Mouse (Mus musculus) myocyte (in vitro differentiated cells): ENCODE measurements around the gene Tmem144. TPM values are rescaled to one million over a fixed set of nuclear protein-coding genes. Genes with fewer than 3 reads are reported as not detected.

Experiments used
- H3K27me3 ChIP-seq: one replicate; pipeline ENCODE4 v1.6.1; 2011; ENCODE audit not compliant: control insufficient read depth, insufficient read depth, insufficient read length
- H3K36me3 ChIP-seq: one replicate; pipeline ENCODE4 v1.6.1; 2011; ENCODE audit not compliant: control insufficient read depth, insufficient read depth
- H3K4me2 ChIP-seq: one replicate; pipeline ENCODE4 v1.6.1; 2011; ENCODE audit warnings: low read depth, control low read depth
- H3K4me3 ChIP-seq: one replicate; pipeline ENCODE4 v1.5.1; 2011; ENCODE audit warnings: mild to moderate bottlenecking, control low read depth, moderate library complexity
- H3K79me2 ChIP-seq: one replicate; pipeline ENCODE4 v1.6.1; 2011; ENCODE audit not compliant: control insufficient read depth, insufficient read depth
- H3ac ChIP-seq: one replicate; pipeline ENCODE4 v1.6.1; 2011; ENCODE audit not compliant: control insufficient read depth, insufficient read length
- CEBPB ChIP-seq: IDR thresholded peaks from 2 replicates; pipeline ENCODE4 v1.6.1; 2011; ENCODE audit warnings: mild to moderate bottlenecking, moderate library complexity; ENCODE audit not compliant: poor library complexity, insufficient read depth, severe bottlenecking
- E2F4 ChIP-seq: IDR thresholded peaks from one replicate; pipeline ENCODE4 v1.6.1; 2011; ENCODE audit warnings: mild to moderate bottlenecking, control low read depth, moderate library complexity; ENCODE audit not compliant: insufficient read depth
- MAX ChIP-seq: IDR thresholded peaks from one replicate; pipeline ENCODE4 v1.6.1; 2011; ENCODE audit warnings: low read depth, mild to moderate bottlenecking, control low read depth
- MYOD1 ChIP-seq, 3 experiments: IDR thresholded peaks; one replicate each; pipeline ENCODE4 v1.6.1; 2011; ENCODE audit warnings: control low read depth in 2 of 3, low read depth in 2 of 3, mild to moderate bottlenecking in 2 of 3, moderate library complexity in 1 of 3; ENCODE audit not compliant: insufficient read length in 2 of 3, control insufficient read depth in 1 of 3
- MYOG ChIP-seq, 3 experiments: IDR thresholded peaks; one replicate each; pipeline ENCODE4 v1.6.1; 2011; ENCODE audit warnings: control low read depth in 2 of 3, low read depth in 2 of 3, mild to moderate bottlenecking in 2 of 3; ENCODE audit not compliant: insufficient read length in 2 of 3, control insufficient read depth in 1 of 3, insufficient read depth in 1 of 3
- POLR2A ChIP-seq: IDR thresholded peaks from one replicate; pipeline ENCODE4 v1.6.1; 2011; ENCODE audit warnings: low read depth, mild to moderate bottlenecking, control low read depth, moderate library complexity; ENCODE audit not compliant: insufficient read length
- POLR2AphosphoS2 ChIP-seq: IDR thresholded peaks from one replicate; pipeline ENCODE4 v1.6.1; 2011; ENCODE audit warnings: low read depth, control low read depth; ENCODE audit not compliant: insufficient read length
- REST ChIP-seq: IDR thresholded peaks from one replicate; pipeline ENCODE4 v1.6.1; 2011; ENCODE audit warnings: mild to moderate bottlenecking, control low read depth, moderate library complexity; ENCODE audit not compliant: insufficient read depth, insufficient read length
- SRF ChIP-seq: IDR thresholded peaks from one replicate; pipeline ENCODE4 v1.6.1; 2011; ENCODE audit warnings: low read depth; ENCODE audit not compliant: control insufficient read depth, insufficient read length
- TCF12 ChIP-seq: IDR thresholded peaks from one replicate; pipeline ENCODE4 v1.6.1; 2011; ENCODE audit warnings: mild to moderate bottlenecking, control low read depth; ENCODE audit not compliant: poor library complexity, insufficient read depth, severe bottlenecking
- TCF3 ChIP-seq: IDR thresholded peaks from one replicate; pipeline ENCODE4 v1.6.1; 2011; ENCODE audit warnings: low read depth, control low read depth; ENCODE audit not compliant: insufficient read length
- USF1 ChIP-seq: IDR thresholded peaks from one replicate; pipeline ENCODE4 v1.6.1; 2011; ENCODE audit warnings: low read depth, mild to moderate bottlenecking, control low read depth, moderate library complexity
- polyA plus RNA-seq: library from polyadenylated mRNA; unstranded; fragments of >200 nt; fragmentation: generic; extraction: Trizol; gene quantifications from one replicate; pipeline ENCODE4 v1.2.1, GENCODE M21; 2012; ENCODE audit warnings: missing spikeins

Gene Tmem144
- polyA plus RNA-seq, 1 experiment, result 0.92 TPM

DNA sequence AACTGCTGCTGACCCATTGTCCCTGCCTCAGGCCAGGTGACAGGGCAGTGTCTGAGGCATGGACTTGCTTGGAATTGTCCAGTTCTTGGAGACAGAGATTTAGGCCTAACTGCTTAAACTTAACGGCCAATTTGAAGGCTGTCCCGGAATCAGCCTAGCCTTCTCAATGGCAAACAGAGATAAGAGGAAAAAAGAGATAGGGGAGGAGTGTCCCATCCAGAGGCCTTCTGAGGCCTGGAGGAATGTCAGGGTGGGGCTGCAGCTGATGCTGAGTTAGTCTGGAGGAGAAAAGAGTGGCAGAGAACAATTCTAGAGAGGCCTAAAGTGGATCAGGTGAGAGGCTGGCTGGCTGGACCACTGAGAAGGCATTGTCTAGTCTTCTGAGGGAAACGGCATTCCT, 465 bp downstream of the Tmem144 start:
- Histone ChIP-seq H3K4me2 (no peak overlapping the region), H3ac (no peak overlapping the region), H3K36me3 (no peaks in the 10 kb centered on the region), H3K79me2 (no peaks in the 10 kb centered on the region), H3K4me3 (no peak overlapping the region), H3K27me3 (no peaks in the 10 kb centered on the region)
- TF ChIP-seq MYOD1 (IDR thresholded peaks at IDR 0.05; ENCODE audit: control insufficient read depth in 1 of 3, insufficient read length in 2 of 3, low read depth in 2 of 3), result no peak
- TF ChIP-seq POLR2AphosphoS2, result no peak
- no peak for TF ChIP-seq REST
- no peak for TF ChIP-seq POLR2A

DNA sequence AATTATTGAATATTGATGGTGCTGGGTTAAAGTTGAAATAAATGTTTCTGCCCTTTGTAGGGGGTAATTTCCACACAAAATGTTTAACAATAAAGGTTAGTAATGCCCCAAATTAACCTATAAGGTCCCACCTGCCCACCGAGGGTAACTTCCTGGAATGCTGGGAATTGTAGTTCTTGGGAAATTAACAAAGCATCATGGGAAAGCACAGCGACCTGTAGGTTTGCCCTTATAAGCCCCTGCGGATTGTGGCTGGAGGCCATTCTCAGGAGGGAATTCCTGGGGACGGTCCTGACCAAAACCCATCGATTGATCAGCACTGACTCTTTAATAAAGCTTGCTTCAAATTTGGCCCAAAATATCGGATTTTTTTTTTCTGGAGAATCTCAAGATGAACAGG, 1.9 kb downstream of the Tmem144 start:
- no peaks in the 10 kb centered on the region for H3K36me3 ChIP-seq
- no peak overlapping the region for H3K4me3 ChIP-seq
- H3K79me2 ChIP-seq, result no peaks in the 10 kb centered on the region
- TF ChIP-seq REST, result no peak
- no peak for TF ChIP-seq MAX
- TF ChIP-seq SRF, result no peak
- TF ChIP-seq POLR2A, result no peak
- no peak for TF ChIP-seq E2F4
- TF ChIP-seq MYOD1 (IDR thresholded peaks at IDR 0.05; ENCODE audit: control insufficient read depth in 1 of 3, insufficient read length in 2 of 3, low read depth in 2 of 3), result no peak
- TF ChIP-seq MYOG (IDR thresholded peaks at IDR 0.05; ENCODE audit: control insufficient read depth in 1 of 3, insufficient read depth in 1 of 3, insufficient read length in 2 of 3, low read depth in 2 of 3), result no peak
- TF ChIP-seq POLR2AphosphoS2, result no peak
- TF ChIP-seq TCF12, result no peak
- no peak for TF ChIP-seq TCF3
- no peak for TF ChIP-seq CEBPB
- no peak for TF ChIP-seq USF1
- no peak overlapping the region for H3K4me2 ChIP-seq
- no peak overlapping the region for H3ac ChIP-seq
- no peaks in the 10 kb centered on the region for H3K27me3 ChIP-seq

DNA sequence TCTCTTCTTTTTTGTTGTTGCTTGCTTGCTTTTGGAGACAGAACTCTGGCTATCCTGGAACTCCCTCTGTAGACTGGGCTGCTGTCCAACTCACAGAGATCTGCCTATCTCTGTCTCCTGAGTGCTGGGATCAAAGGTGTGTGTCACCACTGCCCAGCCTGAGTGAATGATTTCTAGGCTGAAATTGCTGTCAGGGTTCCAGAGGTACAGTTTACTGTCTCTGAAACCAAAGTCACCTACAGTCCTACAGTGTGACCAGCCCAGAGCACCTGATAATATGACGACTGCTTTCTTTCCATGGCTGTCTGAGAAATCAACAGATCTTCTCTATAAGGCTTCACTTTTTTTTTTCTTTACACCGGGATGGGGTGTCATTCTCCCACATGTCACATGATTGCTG, 3.0 kb downstream of the Tmem144 start:
- Histone ChIP-seq H3K4me3 (no peak overlapping the region), H3K27me3 (no peaks in the 10 kb centered on the region), H3K36me3 (no peaks in the 10 kb centered on the region), H3K79me2 (no peaks in the 10 kb centered on the region), H3ac (no peak overlapping the region), H3K4me2 (no peak overlapping the region)
- TF ChIP-seq MYOD1 (IDR thresholded peaks at IDR 0.05; ENCODE audit: control insufficient read depth in 1 of 3, insufficient read length in 2 of 3, low read depth in 2 of 3) (no peak), TCF12 (no peak), POLR2AphosphoS2 (no peak)

DNA sequence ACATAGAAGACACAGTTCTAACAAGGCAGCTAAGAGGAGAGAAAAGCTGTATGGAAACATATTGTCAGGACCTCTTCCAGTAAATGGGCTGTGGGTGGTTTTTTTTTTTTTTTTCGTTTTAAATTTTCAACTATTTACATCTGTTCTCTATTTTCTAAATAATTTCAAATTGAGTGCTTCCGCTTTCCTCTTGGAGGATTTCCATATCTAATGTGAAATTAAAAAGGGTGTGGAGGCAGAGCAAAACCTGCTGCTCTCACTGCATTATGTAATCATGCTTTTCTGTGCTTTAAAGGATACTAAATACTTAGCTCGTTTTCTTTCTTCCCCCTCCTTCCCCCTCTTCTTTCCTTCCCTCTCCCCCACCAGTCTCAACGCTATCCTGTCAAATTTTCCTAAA, 3.7 kb downstream of the Tmem144 start:
- H3K36me3 ChIP-seq, result no peaks in the 10 kb centered on the region

DNA sequence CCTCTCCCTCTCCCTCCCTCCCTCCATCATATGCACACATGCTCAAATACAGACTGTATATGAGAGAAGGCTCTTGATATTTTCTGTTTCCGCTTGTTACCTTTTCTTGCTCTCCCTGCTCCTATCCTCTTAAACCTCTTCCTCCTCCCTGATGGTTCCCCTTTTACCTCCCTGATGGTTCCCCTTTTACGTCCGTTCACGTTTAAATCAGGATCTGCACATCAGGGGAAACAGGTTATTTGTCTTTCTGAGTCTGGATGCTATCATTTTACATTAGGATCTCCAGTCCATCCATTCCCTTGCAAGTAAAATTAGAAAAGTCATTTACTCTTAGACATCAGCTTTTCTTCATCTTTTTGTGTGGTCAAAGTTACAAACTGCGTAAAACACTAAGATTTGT, 5.9 kb downstream of the Tmem144 start:
- Histone ChIP-seq H3K4me2 (no peak overlapping the region), H3K79me2 (no peaks in the 10 kb centered on the region), H3K4me3 (no peak overlapping the region), H3ac (no peak overlapping the region), H3K36me3 (no peaks in the 10 kb centered on the region), H3K27me3 (no peaks in the 10 kb centered on the region)
- TF ChIP-seq MYOG (IDR thresholded peaks at IDR 0.05; ENCODE audit: control insufficient read depth in 1 of 3, insufficient read depth in 1 of 3, insufficient read length in 2 of 3, low read depth in 2 of 3), result no peak
- no peak for TF ChIP-seq E2F4
- no peak for TF ChIP-seq TCF12
- no peak for TF ChIP-seq CEBPB
- TF ChIP-seq TCF3, result no peak

More for the DNA sequence above, 3.7 kb downstream of the Tmem144 start:
- H3K4me2 ChIP-seq, result no peak overlapping the region
- H3K79me2 ChIP-seq, result no peaks in the 10 kb centered on the region
- TF ChIP-seq TCF3, result no peak
- no peak for TF ChIP-seq E2F4
- no peak for TF ChIP-seq USF1
- no peak for TF ChIP-seq MYOD1 (IDR thresholded peaks at IDR 0.05; ENCODE audit: control insufficient read depth in 1 of 3, insufficient read length in 2 of 3, low read depth in 2 of 3)
- no peak for TF ChIP-seq MYOG (IDR thresholded peaks at IDR 0.05; ENCODE audit: control insufficient read depth in 1 of 3, insufficient read depth in 1 of 3, insufficient read length in 2 of 3, low read depth in 2 of 3)
- TF ChIP-seq POLR2A, result no peak
- no peak for TF ChIP-seq CEBPB
- no peak for TF ChIP-seq POLR2AphosphoS2
- TF ChIP-seq MAX, result no peak
- no peak overlapping the region for H3K4me3 ChIP-seq
- H3K27me3 ChIP-seq, result no peaks in the 10 kb centered on the region
- H3ac ChIP-seq, result no peak overlapping the region

DNA sequence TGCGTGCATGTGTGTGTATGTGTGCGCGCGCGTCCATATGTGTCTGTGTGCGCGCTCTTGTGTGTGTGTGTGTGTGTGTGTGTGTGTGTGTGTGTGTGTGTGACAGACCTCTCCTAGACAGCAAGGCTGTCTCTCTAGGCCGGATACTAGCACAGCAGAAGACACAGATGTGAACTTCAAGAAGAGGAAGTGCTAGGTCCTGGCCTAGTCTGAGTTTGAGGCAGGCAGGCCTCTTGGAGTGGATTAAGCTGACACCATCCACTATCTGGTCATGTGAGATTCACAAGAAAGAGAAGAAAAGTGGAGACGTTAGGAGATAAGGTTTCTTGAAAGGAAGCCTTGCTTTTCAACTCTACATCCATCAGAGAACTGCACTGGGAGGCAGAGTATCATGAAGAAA, 8.6 kb downstream of the Tmem144 start:
- no peak overlapping the region for H3ac ChIP-seq
- H3K27me3 ChIP-seq, result no peaks in the 10 kb centered on the region
- H3K4me2 ChIP-seq, result no peak overlapping the region
- H3K79me2 ChIP-seq, result no peaks in the 10 kb centered on the region
- TF ChIP-seq SRF (no peak), E2F4 (no peak), MYOD1 (IDR thresholded peaks at IDR 0.05; ENCODE audit: control insufficient read depth in 1 of 3, insufficient read length in 2 of 3, low read depth in 2 of 3) (no peak), TCF12 (no peak), POLR2AphosphoS2 (no peak), MYOG (IDR thresholded peaks at IDR 0.05; ENCODE audit: control insufficient read depth in 1 of 3, insufficient read depth in 1 of 3, insufficient read length in 2 of 3, low read depth in 2 of 3) (no peak), USF1 (no peak), TCF3 (no peak), CEBPB (no peak), POLR2A (no peak), MAX (no peak), REST (no peak)
- H3K36me3 ChIP-seq, result no peaks in the 10 kb centered on the region
- no peak overlapping the region for H3K4me3 ChIP-seq
